Mouse (Mus musculus) regulatory T cell (primary cell): ENCODE measurements around the gene Zfp109.

Experiments
- in situ Hi-C: fragments of 300-600 bp; cut with MboI, MseI; formaldehyde crosslinking; loops from one replicate; pipeline ENCODE4 v1.15.1; 2025; ENCODE audit warnings: high pct_unique_total_duplicates

The Zfp109 gene

DNA sequence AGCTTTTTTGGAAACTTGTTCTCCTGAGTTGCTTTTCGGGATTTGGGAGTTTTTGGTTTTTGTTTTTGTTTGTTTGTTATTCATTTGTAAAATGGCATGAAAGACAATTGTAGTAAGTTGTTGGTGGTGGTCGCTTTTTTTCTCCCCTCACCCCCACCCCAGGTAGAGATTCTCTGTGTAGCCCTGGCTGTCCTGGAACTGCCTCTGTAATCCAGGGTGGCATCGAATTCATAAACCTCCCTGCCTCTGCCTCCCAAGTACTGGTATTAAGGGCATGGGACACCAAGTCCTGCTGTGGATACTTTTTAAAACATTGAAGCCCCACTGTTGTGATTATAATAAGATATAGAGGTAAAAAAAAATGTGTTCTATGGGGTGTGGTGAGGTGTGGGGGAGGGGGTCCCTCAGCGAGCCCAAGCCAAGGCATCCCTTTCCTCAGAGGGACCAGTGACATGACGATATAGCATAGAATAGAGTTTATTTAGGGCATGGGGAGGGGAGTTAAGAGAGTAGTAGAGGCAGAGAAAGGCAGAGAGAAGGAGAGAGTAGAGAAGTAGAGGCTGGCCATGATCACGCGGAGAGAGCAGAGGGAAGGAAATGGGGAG lies 29.0 kb downstream of the Zfp109 start:
- in situ Hi-C loops = no loop called here

DNA sequence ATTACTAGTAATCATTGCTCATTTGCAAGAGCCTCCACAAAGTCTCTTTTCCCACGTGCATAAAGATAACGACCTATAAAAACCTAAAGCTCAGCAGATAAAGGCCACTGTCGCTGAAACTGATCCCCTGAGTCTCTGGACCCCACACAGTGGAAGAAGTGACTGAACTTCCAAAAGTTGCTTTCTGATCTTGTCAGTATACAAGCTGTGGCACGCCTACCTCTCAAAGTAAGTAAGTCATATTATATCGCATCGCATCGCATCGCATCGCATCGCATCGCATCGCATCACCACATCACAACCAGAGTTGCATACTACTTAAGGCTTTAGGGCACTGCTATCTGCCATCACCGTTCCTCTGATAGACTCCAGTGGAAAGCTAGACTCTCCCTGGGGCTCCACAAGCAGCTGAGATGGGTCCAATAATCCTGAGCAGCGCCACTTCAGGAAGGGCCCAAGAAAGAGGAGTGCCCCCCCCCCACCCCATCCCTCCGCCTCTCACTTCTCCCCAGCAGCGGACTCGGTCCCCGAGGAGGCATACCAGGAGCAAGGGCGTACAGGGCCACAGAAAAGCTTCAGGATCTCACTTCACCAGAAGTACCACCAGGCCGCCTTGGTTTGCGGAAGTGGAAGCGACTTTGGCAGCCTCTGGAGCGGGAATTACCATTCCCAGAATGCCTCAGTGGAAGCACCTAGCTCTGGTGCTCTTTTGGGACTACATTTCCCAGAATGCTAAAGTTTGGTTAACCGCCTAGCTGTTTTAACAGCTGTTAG lies 29.7 kb downstream of the Zfp109 start:
- in situ Hi-C loops = no loop called here

DNA sequence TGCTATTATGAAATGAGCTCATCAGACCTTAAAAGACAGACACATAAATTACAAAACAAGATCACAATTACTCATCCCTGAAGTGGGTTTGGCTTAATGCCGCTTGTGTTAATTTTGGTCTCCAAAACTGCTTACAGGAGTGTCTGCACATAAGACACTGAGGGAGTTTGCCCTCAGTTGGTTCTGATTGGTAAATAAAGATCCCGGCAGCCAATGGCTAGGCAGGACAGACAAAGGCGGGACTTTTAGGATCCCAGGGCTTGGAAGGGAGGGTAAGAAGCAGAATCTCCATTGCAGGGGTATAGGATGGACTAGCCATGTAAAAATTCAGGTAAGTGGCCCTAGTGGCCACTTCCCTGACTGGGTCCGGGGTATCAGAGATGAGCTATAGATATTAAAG lies 40.4 kb downstream of the Zfp109 start:
- in situ Hi-C loops = no loop called here

DNA sequence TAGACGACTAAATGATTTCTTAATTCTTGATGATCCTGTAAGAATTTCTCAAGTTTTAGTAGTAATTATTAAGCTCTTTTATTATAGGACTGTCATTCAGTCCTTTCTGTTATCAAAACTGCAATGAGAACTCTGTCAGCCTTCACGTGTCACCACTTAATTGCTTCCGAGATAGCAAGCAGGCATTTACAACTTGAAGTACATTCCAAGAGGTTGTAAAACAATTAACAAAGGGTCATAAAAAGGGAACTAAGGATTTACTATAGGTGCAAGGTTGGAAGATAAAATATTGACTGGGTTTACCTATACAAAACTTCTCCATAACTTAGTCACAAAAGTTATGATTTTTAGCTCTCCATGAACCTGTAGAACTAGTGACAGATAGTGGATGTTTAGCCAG lies 44.2 kb downstream of the Zfp109 start:
- in situ Hi-C loops = no loop called here

DNA sequence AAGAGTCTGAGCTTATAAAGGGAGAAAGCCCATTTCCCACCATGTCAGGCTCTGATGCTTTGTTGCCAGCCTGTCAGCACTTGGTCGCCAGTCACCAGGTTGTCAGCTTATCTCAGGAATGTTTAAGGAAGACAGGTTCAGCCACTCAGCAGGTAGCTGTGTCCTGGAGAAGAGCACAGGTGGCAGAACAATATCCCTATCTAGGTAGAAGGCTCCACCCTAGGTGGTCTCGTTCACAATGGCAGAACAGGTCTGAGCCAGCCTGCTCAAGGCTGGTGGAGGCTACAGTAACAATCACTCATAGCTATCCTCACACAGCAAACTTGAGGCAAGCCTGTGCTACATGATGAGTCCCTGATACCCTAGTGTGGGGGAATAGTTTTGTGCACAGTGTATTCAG lies 46.0 kb downstream of the Zfp109 start:
- in situ Hi-C loops = no loop called here

DNA sequence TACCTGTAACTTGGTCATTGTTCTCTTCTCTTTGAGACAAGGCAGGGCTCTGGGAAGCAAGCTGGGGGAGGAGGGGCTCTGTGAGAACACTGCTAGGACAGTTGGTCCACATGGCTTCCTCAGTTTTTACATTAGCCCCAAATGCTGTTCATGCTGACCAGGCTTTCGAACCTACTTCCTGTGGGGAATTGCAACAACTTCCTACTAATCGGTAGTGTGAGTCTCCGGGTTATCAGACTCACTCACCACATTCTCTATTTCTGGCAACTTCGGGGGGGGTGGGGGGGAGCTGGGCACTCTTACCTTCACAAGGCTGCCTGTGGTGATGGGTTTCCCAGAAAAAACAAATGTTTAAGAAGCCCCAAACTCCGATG lies 47.8 kb downstream of the Zfp109 start:
- in situ Hi-C loops = no loop called here

DNA sequence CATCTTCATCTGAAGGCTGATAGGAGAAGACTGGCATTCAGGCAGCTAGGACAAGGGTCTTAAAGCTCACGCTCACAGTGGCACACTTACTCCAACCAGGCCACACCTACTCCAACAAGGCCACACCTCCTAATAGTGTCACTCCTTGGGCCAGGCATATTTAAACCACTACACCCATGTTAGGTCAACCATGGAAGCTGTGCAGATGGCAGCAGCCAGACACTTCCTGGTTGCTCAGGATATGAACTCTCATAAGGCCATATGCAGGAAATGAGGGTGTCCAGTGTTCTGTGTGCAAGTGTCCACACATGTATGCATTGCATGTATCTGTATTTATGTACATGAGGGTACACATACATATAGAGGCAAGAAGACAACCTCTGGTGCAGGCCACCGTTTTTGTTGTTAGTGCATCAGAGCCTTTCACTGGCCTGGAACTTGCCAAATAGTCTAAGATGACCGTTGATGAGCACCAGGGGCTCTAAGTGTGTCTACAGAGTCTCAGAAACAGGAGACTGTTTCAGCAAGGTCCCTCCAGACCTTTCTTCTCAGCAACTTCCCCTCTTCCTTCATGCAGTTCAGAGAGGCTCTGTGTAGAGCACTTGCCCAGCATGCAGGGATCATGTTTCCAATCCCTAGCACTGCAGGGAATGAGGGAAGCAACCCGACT lies 48.3 kb downstream of the Zfp109 start:
- in situ Hi-C loops = no loop called here

DNA sequence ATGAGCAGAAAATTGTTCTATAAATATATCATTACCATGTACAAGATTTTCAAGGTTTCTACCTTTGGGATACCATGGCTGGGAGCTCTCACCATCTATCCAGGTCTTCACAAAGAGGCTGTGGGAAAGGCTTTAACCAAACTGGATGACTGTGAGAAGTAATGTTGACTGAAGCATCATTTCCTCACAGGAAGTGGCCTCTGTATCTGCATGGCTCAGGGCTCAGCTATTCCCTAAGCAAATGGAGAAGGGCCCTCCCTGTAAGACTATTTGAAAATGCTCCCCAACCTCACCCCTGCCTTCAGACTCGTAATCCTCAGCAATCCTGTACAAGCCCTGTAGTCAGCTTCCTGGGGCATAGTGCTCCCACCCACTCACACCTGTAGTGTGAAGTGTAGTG lies 49.7 kb downstream of the Zfp109 start:
- in situ Hi-C loops = no loop called here
